Mouse (Mus musculus) E14TG2a.4 (cell line): ENCODE results near the gene Gm1043.

ENCODE experiments used
- CTCF ChIP-seq: conservative IDR thresholded peaks from 2 replicates; pipeline ENCODE4 v1.5.1; 2014; ENCODE audit warnings: low read length
- POU5F1 ChIP-seq: IDR thresholded peaks from 2 replicates; pipeline ENCODE4 v1.6.1; 2014; ENCODE audit warnings: low read length, borderline replicate concordance

DNA sequence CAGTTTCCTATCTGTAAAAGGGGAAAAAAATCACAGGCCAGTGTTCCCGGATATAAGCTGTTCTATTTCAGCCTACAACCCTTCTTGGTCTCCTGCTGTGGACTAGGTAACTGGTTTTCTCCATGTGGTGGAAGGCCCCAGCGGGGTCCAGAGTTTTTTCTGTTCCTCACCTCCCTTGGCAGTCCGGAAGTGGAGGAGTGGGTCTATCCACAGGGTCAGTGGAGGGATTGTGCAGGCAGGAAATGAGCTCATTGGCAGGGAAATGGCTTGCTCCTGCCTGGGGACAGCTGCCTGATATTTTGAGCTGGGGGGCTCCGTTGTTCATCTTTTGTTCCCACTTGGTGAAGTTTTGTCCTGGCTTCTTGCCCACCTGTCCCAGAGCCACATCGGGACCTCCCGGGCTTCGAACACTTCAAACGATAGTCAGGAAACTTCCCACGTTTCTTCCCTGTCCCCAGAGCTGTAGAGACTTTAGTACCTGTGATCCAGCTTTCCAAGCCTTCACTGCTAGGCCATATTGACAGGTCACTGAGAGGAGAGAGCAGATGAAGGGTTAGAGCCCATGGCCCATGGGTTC, 159.6 kb downstream of the Gm1043 start:
- TF ChIP-seq CTCF (no peak), POU5F1 (no peak)
